Mouse (Mus musculus) urinary bladder, postnatal 10 days (tissue): ENCODE measurements around the gene Slc37a2.

Experiments used
- DNase-seq: peaks from one replicate; pipeline ENCODE4 v3.0.0; 2022; ENCODE audit warnings: low spot score

The Slc37a2 gene

DNA sequence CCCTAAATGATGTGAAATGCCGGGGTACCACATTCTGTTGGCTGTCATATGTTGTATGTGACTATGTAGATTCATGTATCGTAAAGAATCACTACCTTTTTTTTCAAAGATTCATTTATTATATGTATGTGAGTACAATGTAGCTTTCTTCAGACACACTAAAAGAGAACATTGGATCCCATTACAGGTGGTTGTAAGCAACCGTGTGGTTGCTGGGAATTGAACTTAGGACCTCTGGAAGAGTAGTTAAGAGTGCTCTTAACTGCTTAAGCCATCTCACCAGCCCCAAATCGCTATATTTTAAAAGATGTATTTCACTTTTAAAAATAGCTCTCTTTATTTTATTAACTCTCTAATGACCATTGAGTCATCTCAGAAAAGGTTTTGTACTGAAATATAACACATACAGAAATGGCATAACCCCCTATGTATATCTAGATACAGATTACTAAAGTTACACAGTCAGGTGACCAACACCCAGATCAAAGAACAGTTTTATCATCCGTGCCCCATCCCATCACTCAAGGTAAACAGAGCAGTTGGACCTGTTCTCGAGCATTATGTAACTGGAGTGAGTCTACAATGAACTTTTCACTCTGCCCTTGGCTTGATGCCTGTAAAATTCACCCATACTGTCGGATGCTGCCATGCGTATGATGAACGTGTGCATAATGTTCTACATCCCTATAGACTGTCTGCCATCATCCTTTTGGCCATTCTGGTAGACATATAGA is 41.0 kb downstream of the Slc37a2 start:
- DNase-seq = no peak

DNA sequence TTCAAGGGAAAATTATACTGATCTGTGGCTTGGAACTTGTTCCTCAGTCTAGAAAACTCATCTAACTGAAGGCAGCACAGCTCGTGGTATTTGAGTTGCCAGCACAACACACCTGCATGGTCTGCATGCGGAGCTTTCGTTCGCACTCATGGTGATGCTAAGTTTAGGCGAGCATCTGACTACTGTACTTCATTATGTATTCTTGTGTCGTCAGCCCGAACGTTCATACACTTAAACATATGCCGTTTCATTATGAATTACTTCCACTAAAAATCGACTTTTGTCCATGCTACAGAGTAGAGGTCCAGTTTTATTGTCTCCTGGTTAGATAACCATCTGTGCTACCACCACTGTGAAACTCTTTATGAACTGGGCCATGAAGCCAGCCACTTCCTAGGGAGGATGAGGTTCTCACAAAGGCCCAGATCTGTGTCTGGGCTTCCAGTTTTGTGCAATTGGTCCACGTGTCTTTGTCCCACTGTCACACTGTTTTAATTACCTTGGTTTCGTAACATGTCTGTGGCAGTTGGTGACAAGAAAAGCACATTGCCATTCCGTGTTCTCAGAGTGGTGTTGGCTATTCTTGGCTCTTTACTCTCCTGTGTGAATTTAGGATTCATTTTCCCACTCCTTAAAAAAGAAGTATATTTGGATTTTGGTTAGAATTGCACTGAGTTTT is 42.3 kb downstream of the Slc37a2 start:
- DNase-seq = no peak

- DNase-seq = peak; percentile 44
These were observed 47.6 kb downstream of the Slc37a2 start, which contains the start of gene Tmem218 for GRCm38 (mm10) chr9:37207929-37208411. Tmem218 (plus strand) TSS chr9:37208223.

GRCm38 (mm10) chr9:37203884-37204283 is 51.7 kb downstream of the Slc37a2 start:
- no peak for DNase-seq

- no peak for DNase-seq
These were observed 55.1 kb downstream of the Slc37a2 start for GRCm38 (mm10) chr9:37200414-37200813.

GRCm38 (mm10) chr9:37197067-37197466 is 58.5 kb downstream of the Slc37a2 start:
- no peak for DNase-seq

DNA sequence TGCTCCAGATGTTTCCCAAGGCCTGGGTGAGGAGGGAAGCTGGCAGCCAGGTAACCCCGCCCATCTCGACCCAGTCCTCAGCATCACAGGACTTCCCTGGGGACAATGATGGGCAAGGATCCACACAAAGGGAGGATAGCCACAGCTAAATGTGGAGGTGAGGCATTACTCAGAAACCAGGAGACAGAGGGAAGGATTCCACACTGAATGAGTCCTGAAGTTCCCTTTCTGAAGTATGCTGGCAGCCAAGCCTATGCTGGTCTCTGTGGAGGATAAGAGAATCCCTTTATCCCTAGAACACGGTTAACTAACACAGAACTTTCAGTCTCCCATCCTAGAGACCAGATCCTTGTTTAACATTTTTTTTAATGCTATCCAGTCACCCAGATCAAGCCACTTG is 67.5 kb downstream of the Slc37a2 start:
- DNase-seq = no peak

- no peak for DNase-seq
These were observed 68.1 kb downstream of the Slc37a2 start for GRCm38 (mm10) chr9:37187407-37187806.

- no peak for DNase-seq
These were observed 72.4 kb downstream of the Slc37a2 start for GRCm38 (mm10) chr9:37183176-37183575.

- DNase-seq = no peak
These were observed 73.9 kb downstream of the Slc37a2 start for GRCm38 (mm10) chr9:37181596-37181995.

DNA sequence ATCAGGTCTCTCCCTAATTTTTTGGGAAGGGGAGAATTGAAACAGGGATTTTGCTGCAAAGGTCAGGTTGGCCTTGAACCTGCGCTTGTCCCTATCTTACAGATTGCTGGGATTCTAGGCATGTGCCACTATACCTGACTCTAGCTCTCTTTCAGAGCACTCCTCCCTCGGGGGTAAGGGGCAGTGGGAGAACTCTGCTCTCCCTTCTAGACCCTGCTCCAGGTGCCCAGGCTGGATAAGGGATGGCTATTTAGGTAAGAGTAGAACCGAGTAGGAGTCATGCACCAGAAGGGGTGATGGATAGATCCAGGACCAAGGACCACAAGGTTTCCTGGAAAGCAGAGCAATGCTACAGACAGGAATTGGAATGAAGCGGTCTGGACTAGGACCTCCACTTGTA is 75.9 kb downstream of the Slc37a2 start:
- DNase-seq = no peak

- no peak for DNase-seq
These were observed 76.6 kb downstream of the Slc37a2 start for GRCm38 (mm10) chr9:37178911-37179310.
